Mouse (Mus musculus) T-cell, adult 2 months (primary cell): ENCODE measurements around the gene 4932438A13Rik.

Experiments
- DNase-seq: peaks from one replicate; pipeline ENCODE4 v3.0.0; 2022; ENCODE audit warnings: low spot score

4932438A13Rik gene

DNA sequence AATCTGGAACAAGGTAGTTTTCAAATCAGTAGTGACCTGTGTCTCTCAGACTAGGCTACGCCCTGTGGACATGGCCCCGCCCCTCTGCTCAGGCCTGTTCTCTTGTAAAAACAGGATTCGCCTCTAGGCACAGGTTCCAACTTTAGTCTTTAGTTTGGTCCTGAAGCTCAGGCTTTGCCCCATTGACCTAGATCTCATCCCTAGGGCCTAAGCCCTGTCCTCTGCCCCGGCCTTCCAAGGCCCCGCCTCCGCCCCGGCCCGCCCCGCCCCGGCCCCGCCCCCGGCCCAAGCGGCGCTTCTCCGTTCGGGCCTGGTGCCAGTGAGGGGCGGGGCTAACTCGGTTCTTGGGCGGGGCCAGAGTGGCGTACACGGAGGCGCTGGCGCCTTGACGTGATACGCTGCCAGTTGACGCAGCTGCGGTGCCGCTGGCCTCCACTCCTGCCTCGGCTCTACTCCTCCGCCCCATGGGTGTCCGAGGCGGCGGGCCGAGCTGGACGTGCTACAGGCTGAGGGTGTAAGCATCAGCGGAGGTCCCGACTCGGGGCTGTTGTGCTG is at the start of gene 4932438A13Rik:
Gene 4932438A13Rik (plus strand): TSS at position 384 of the 555 bp plus-strand sequence.
- DNase-seq, result peak; percentile 95

DNA sequence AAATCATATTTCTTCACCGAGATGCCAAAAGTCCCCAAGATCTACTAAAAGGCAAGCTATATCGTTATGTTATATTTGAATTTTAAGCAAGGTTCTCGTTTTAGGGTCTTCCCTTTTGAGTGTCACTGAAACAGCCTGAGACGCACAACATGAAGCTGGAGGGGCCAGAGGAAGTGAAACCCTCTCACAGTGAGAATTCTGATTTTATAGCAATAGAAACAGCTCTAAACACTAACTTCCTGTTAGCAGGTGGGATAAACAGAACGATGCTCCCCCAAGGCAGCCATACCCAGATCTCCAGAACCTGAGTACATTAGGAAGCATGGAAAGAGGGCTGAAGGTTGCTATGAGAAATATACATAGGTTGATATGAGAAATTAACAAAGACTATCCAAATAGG is 46.3 kb upstream of the 4932438A13Rik start:
- DNase-seq, result no peak

DNA sequence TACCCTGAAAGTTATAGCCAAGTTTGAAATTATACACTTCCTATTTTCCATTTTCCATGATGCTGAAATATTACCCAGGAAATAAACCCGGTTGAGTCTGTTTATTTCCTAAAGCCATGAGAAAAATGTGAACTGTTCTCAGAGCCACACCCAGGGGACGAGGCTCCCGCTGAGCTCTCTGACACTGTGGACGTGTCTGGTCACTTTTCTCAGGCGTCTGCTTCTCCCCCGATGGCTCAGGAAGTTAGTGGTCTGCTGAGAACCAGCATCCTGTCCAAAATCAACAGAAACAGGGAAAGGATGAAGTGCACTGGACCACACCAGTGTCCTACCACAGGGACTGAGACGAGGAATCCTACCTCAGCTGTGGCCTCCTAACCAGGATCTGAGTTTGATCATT is 43.5 kb upstream of the 4932438A13Rik start:
- no peak for DNase-seq

DNA sequence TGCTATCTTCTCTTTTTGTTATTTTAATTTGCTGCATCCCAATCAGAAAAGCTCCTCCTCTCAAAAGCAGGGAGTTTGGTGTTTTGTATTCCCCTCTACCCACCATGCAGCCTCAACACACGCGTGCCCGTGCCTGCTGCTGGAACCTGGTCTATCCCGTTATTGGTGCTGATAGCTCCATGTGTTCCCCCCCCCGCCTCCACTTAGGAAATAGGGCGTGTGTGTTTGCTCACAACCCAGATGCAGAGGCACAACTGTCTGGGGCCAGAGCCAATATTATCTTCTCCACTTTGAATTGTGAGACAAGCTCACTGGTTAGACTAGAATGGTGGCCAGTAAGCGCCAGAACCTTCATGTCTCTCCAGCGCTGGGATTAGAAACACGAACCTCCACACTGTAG is 41.9 kb upstream of the 4932438A13Rik start:
- no peak for DNase-seq

DNA sequence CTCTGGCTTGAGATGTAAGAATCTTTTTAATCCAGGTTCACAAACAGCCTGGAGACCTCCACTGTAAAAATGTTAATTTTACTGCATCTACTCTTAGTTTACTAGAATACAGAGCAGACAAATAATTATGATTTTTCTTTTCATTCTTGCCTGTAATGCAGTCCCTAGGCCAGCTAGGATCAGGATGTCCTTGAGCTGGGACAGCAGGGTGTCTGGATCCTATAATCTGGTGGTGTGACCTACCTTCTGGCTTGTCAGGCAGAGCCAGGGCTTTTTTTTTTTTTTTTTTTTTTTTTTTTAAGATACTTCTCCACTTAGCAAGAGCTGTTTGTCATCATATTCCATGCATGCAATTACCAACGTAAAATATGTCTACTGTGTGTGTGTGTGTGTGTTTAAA is 37.8 kb upstream of the 4932438A13Rik start:
- no peak for DNase-seq

DNA sequence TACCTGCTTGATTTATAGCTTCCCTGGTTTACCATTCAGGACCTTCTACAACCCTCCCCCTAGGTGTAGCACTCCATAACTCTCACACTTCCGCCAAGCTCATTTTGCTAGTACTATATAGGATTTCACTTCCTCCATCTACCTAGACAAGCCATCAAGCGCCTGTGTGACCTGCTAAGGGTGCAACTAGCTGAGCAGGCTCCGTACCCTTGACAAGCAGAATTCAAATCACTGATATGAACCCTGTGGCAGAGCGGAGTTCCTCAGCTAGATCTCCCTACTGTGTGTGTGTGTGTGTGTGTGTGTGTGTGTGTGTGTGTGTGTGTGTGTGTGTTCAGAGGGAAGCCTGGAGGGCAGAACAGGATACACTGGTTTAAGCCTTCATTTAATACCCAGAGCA is 37.4 kb upstream of the 4932438A13Rik start:
- DNase-seq, result no peak

DNA sequence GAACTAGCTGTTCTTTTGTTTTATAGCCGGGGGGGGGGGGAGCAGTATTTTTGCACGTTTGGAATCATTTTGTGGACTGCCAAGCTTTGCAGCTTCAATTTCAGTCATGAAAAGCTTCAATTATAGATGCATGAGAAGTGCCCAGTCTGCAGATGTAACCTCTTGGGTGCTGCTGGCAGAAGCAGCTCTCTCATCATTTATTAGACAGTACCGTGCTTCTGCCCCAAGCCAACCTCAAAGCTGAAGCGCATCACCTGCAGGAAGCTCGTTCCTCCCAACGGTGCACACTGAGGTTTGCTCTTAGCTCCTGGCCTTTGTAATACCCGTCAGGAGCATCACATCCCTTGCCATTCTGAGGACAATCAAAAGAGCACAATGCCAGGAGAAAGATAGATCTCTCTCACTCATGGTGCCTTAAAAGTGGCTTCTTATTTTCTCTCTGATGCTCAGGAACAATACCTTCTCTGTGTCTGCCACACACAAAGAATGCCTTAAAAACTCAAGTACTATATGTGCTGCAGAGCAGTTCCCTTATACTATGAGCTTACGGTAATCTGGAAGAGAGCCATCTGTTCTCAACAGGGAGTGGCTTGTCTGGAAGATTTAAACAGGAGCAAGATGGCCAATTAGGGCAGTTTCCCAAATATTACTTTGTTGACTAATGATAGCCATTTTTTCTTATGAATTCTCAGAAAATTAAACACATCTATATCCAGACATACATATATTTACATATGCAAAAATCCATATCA is 35.5 kb upstream of the 4932438A13Rik start:
- DNase-seq, result no peak

DNA sequence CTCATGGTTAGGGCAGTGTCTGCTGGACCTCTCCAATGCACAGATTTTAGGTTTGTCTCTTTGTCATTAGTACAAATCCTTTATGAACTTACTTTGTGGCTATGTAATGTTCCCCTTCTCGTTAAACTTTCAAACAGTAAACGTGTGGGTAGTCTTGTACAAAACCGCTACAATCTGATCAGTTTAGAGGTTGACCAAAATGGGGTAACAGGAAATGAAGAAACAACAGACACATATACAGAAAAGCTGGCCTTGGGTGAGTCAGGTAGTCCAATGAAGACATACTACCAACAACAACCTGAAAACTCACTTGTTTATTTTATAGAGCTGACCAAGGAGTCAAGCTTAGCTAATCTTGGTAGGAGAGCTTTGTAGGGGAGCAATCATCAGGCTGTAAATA is 32.7 kb upstream of the 4932438A13Rik start:
- DNase-seq, result no peak

DNA sequence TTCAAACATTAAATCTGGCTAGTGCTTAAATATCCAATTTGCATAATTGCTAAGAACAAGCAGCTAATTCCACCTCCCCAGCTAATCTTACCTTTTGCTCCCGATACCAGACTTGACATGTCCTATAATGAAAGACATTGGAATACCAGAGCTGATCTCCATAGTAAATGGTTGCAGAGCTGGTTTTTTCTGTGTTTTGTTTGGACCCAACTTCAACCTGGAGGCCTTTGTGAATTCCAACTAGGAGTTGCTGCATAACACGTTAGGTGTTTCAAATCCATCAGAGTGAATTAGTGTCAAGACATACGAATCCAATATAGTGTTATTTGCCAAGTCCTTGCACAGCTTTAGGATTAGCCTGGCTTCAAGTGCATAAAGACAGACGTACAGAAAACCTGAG is 28.5 kb upstream of the 4932438A13Rik start:
- DNase-seq, result no peak

DNA sequence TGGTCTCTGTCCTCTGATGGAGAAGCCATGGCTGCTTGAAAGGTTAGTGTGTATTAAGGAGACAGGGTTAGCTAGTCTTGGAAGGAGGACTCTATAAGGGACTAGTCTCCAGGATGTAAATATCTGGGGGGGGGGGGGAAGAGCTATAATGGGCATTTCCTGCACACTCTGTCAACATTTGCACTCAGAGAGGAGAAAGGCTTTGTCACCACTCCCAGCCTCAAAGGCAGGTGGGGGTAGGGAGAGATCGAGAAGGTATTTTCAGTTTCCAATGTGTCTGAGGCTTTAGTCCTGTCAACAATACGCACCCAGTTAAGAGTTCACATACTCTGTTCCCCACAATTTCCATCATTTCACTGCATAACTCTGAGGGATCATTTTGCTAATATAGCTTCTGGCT is 28.1 kb upstream of the 4932438A13Rik start:
- no peak for DNase-seq

DNA sequence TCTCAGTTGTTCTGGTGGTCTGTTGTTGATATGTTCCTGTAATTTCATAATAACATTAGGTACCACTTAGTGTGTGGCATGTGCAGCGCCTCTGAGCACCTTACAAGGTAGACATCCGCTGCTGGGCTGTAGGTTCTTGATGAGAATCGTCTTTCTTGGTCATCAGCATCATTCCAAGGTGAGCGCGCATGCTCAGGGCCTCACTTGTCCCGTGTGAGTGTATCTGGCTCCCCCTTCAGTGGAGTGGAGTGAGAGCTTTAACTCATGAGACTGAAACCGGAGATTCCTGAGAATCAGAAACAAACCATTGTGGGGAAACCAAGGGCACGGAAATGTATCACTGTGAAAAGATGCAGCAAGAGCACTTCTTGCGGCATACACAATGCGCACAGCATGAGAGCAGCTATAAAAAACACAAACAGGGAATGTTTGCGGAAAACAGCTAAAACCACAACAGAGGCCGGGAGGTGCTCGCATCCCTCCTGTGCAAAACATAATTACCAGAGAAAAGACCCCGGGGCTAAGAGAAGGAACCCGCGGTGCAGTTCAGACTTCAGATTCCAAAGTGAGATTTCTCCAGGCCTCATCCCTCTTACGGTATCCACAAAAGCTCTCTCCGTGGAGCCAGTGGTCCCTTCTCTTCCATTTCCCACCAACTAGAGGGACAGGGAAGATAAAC is 27.2 kb upstream of the 4932438A13Rik start:
- DNase-seq, result no peak

DNA sequence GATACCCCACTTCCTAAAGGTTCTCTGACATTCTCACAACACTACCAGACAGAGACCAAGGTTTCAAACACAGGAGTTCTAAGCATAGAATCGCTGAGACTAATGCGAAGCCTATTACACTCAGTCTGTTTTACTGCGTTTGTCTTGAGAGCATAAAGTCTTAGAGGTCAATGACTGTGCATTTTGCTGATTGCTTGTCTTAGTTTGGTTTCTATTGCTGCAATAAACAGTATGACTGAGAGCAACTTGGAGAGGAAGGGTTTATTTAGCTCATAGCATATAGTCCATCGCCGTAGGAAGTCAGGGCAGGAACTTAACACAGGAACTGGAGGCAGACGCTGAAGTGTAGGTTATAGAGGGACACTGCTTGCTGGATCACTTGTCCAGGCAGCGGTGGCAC is 26.1 kb upstream of the 4932438A13Rik start:
- DNase-seq, result no peak

DNA sequence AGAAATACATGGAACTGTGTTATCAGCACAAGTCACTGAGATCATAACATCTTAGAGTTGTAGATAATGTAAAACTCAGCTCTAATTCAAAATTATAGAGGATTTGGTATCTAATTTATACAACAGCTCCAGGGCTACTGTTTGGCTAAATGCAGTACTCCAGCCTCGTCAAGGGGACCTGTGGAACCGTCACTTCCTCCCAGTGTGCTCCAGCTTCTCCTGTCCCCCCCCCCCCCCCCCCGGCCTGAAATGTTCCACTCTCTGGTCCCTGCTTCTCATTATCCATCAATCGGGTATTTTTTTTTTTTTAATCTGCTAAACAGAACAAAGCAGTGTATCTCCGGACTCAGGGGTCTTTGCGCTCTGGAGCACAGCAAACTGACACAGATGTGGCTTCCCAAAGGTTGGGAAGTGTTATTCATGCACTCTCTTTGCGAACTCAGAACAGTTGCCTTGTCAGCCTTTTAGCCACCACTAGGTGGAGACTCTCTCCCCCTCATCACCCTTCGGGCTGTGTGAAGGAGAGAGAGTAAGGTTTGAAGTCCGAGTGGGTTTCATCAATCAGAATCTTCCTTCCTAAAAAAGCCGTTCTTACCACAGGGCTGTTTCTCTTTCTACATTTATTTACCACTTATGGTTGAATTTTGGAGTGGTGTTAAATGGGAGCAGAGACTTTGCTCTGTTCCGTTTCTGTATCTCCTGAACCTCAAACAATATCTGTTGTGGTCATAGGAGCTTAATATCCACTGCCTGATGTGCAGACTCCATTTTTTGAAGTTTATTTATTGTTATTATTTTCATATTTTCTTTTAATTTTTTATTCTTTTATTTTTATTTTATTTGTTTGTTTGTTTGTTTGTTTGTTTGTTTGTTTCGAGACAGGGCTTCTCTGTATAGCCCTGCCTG is 22.0 kb upstream of the 4932438A13Rik start:
- peak; percentile 77 for DNase-seq

DNA sequence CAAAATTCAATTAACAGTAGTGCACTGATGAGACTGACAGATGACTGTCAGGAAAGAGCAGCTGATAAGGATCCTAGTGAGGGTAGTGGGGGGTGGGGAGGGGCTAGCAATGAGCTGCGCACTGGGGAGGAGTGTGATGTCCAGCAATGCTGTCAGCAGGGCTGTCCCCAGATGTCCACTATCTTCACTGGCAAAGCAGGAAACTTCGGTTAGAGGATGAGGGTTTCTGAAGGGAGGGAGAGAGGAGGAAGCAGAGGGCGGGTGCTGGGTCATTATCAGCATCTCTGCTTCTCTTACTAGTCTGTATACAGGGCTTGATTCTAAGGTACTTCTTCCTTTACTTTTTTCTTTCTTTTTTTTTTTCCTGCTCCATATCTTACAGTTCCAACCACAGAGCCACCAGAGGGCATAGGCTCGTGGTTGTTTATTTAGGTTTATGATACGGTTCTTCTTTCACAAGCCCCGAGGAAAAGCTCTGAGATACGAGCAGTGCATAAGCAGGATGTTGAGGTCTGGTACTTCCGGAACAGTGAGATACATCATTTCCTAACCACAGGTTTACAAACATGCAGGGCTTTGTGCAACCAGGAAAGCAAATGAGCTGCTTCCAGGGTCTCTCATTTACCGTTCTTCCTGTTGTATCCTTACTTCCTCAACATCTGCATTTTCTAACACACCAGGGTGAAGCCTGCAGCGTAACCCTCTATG is 9.0 kb upstream of the 4932438A13Rik start:
- DNase-seq, result peak; percentile 84

DNA sequence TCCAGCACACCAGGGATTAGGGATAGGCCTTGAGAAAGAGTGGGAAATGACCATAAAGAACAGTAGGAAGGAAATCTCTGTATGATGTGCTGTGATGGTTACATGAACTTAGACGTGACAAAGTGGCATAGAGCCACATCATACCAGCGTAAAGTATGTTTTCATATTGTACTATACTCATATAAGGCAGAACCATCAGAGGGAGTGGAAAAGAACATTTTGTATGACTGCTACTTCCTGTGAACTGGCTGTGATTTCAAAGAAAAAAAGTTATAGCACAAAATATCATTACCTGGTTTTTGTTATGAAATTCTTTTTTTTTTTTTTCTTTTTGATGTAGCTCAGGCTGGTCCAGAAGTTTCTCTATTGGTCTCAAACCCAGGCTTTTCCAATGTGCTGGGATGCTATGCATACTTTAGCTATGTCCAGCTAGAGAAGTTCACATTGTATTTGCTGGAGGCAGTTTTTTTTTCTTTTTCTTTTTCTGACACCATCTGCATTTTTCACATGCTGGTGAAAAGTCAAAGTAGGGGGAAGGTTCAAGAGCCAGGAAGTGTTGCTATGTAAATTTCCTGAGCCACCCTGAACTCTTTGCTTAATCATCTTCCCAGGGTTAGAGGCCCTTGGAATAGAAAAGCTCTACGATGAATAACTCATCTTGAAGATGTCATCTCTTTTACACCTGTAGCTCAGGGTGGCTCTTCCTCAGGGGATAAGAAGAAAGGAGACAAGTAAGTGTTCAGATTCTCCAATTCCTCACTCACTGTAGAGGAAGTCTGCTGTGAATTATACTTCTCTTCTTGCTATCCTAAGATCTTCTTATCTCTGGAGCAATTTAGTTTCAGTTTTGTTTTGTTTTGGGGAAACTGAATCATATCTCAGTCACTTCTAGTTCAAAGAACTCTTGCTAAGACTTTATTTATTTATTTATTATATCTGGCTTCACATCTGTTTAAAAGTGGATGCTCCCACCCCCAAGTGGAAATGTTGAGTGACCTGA is 1.2 kb upstream of the 4932438A13Rik start:
- DNase-seq, result peak; percentile 25

DNA sequence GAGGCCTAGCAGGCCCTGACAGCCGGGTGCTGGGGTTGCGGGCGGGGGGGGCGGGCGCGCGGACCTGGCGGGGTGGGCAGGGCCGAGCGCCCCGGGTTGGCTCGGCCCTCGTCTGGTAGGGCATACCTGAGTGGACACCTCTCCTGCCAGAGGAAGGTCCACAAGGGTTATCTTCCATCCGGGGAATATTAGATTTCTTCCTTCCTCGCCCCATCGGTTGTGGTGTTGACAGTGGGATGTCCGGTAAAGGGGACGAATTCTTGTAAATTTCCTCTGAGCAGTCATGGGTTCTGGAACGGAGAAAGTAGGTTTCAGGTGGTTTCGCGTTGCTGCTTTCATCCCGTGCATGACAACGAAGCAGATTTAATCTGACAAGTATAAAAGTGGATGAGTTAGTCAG is 523 bp downstream of the 4932438A13Rik start:
- DNase-seq, result no peak

DNA sequence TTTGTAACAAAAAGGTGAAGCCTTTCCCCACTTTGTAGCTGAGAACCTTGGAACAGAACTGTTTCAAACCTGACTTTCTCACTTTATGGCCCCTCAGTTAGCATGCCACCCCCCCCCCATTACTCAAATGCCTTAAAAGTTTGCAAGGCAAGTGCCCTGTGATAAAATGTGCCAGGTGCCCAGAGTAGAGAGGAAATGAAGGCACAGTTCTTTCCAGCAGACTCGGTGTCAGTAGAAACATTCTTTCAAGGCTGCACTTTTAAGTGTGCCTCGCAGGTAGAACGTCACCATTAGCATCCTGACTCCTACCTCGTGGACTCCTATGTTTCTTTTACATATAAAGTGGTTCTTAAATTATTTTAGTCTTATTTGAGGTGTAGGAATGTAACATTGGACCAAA is 977 bp downstream of the 4932438A13Rik start:
- no peak for DNase-seq

DNA sequence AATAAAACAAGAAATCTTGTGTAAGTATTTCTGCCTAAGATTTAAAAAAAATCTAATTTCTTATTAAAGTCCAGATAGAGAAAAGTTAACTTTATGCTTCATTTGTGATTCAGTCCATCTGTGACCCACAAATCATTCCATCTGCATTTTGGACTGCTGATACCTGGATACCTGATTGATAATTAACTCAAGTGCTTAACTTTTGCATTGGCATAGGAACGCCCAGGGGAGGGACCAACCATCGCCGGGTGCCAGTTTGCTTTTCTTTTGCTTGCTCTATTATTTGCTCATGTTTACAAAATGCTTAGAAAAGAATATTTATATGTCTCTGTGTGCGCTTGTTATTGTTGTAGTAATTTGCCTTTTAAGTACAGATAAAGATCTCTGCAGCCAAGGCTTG is 1.6 kb downstream of the 4932438A13Rik start:
- DNase-seq, result no peak

DNA sequence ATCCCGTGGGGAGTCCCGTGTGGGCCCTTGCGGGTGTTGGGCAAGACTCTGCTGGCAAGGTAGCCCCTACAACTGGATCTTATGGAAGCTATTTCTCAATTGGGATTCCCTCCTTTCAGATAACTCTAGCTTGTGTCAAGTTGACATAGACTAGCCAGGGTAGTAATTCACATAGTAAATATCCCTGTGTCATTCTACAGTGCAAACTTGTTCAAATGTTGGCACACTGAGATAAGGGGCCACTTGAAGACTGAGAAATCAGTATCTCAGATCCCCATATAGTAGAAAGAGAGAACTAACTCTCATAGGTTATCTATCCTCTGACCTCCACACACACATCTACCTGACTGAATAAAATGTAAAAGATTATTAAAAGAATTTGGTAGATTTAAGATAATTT is 42.5 kb downstream of the 4932438A13Rik start:
- no peak for DNase-seq

DNA sequence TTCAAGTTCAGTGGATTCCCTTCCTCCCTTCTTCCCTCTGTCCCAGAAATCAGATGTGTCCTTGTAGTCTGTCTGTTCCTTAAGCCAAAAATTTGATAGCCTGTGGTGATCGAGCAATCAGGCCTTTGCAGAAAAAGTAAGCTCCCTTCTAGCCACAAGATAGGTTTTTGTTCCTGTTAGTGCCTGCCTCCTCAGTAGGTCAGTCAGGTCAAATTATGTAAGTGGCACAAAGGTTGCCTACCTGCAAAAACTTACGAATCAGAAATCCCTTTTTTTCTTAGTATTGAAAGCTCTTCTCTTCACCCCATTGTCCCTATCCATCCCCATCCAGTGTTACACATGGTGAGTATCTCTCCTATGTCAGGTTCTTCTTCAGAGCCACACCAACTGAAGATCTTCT is 54.9 kb downstream of the 4932438A13Rik start:
- DNase-seq, result no peak
